Mouse (Mus musculus) heart, adult 18-20 months (tissue): ENCODE results near the gene Tgfb3. TPM values are rescaled to one million over a fixed set of nuclear protein-coding genes. Genes with fewer than 3 reads are reported as not detected.

Experiments used
- DNase-seq, 2 experiments: peaks; one replicate each; pipeline ENCODE4 v3.0.0; 2021 to 2022; ENCODE audit warnings: mixed read lengths in 1 of 2
- total RNA-seq, 2 experiments: library from RNA; stranded (reverse); gene quantifications; 2 replicates each; pipeline ENCODE4 v1.2.3; 2021

The Tgfb3 gene
- total RNA-seq, 2 experiments from 2014 or later: 13.1 to 13.5 TPM

- no peak for DNase-seq
Observed at GRCm38 (mm10) chr12:86030932-86031331, 47.9 kb downstream of the Tgfb3 start.

- DNase-seq: no peak
Observed at GRCm38 (mm10) chr12:86027747-86028146, 51.1 kb downstream of the Tgfb3 start.

DNA sequence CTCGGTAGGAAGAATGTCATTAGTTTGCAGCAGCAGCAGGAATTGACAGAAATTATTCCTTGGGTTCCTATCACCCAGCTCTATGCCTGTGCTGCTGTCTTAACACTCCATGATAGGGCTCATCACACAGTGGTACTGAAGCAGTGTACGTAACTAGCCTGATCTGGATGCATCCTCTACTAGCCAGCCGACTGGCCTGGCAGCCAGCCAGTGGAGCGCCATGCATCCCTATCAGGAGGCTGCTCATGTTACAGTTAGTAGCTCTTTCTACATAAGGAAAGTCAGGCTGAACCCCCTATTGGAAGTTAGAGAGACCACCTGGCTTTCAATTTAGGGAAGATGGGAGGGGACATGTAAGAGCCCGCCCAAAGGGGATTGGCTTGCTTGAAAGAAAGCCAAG, 51.8 kb downstream of the Tgfb3 start:
- DNase-seq: no peak

- no peak for DNase-seq
Observed at GRCm38 (mm10) chr12:86025480-86025879, 53.4 kb downstream of the Tgfb3 start.

DNA sequence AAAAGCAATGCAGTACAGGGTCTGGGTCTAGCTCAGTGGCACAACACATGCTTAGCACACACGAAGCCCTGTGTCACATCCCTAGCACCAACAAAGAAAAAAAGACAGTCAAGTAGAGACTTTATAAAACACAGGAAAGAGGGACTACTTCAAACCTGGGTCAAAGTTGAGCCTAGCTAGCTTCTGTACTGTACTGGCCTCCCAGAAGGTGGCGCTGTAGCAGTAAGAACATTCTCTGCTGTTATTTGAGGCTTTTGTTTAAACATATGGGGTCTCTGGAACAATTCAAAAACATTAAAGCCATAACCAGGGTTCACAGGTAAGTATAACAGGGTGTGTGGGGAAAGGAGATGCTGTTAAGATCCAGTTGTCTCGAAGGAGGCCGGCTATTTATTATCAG, 54.4 kb downstream of the Tgfb3 start:
- peak; percentile 11 to 70 for DNase-seq

DNA sequence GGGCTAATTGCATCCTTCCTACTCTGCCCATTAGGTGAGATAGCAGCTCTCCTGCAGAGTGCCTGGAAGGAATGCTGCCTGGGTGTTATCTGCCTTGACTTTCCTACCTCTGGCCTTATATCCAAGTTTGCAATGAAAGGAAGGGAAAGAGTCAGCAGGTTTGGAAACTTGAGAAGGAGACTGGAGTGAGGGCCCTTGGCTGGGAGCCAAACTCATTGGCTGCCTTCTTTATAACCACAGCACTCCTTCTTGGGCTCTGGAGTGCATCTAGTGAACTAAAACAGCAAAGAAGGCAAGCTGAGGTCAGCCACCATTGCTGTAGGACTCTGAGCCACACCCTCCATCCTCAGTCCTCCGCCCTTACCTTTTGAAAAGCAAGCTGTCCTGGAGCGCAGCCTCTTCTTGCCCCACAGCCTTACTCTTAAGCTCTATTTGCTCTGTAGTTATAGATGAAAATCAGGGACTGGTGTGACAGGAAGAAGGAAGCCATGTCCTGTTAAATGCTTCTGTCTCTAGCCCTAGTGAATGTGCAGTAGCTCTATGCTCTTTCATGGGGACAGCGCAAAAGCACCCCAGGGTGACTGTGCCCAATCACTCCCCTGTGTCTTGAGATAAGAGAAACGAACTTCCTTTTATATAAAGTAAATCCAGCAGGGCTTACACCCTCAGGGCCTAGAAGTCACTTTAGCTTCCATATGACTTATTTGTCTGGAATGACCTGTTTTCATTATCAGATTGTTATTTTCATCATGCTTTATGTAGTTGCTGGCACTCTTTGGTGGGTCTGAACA, 55.6 kb downstream of the Tgfb3 start:
- DNase-seq: no peak

DNA sequence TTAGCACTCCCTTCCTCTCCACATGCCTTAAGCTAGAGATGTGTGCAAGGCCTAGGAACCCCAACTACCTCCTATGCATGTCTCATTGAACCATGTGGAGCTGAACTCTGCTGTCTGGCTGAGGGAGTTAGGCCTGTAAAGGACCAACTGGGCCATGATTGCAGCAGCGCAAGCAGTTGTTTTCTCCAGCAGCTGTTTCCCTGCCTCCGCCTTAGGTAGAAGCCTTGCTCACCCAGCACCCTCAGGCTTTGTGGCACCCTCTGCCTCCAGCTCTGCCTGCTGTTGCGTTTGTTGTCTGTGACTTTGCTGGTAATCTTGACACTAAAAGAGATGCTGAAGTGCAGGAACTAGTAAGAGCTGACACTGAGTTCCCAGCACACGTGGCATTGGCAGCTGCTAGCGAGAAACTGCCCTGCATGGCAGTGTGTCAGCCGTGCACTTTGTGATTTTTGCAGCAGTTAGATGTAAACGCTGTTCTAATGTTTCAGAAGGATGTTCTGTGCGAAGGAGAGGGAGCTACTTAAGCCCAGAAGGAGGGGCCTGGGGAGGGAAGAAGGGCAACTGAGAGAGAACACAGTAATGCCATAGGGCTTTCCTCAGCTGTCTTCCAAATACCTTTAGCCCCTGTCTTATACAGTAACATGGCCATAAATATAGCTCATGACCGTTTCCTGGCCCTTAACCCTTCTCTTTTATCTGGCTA, 56.4 kb downstream of the Tgfb3 start:
- no peak for DNase-seq

DNA sequence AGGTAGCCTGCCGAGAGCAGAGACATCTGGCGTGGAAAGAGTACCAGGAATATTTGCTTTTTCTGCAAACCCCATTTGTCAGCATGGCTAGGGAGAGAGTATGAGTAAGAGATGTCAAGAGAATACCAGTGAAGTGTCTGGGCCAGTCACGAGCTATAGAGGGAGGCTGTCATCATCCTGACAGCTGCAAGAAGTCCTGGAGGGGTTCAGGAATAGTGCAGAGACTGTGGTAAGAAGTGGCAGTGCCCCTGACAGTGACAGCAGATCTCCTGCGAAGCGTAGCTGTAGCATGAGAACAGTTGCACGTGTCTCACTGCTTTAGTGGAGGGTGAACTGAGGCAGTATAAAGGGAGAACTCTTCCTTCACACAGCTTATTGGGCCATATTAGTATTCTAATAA, 57.3 kb downstream of the Tgfb3 start:
- DNase-seq: no peak

DNA sequence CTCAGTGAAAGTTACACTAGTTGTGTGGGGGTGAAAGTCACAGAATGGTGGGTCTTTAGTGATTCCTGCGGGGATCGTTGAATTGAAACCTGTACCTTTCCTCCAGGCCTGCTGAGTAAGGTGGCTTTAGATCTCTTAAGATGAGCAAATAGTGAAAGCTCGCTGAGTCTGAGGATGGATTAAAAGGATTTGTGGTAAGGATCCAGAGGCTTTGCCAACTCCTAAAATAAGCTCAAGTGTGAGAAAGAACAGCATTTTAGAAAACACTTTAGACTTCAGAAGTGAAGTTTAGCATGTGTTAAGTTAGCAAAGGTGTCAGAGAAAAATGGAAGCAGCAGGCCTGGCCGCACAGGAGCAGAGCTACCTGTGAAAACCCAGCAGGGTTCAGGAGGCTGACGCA, 61.5 kb downstream of the Tgfb3 start:
- DNase-seq: no peak

GRCm38 (mm10) chr12:86015114-86015513, 63.7 kb downstream of the Tgfb3 start:
- DNase-seq: no peak

GRCm38 (mm10) chr12:86014621-86015020, 64.2 kb downstream of the Tgfb3 start:
- no peak for DNase-seq

DNA sequence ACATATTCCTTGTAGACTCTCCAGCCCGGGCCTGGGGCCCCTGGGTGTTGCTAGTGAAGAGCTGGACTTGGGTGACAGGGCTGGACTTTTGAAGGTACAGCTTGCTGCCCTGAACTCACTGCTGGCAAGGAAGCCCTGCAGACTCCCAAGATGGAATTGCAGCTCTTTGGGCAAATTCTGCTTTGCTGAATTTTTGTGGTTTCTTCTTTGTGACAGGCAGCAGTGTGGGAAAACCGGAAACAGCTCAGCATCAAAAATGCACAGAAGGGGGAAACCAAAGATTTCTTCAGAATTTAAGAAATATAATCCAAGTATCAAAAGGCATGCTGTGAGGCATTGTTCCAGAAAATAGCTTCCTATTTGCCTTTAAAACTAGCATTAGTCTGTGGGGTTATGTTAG, 64.7 kb downstream of the Tgfb3 start:
- no peak for DNase-seq

DNA sequence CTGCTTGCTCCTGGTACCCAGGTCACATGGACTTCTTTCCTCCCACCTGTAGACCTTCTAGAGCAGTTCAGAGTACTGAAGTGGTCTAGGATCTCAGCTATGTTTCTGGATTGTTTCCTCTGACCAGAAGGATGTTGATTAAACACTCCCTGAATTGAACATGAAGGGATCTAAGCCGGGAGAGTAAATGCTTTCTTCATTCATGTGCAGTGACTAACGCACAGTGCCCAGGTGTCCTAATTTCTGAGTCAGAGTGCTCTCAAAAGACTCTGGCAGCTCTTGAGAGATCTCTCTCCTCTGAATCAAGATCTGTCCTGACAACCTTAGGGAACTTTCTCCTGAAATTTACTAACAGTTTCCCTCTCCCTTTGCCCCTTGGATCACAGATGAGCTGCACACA, 66.6 kb downstream of the Tgfb3 start:
- DNase-seq: no peak

DNA sequence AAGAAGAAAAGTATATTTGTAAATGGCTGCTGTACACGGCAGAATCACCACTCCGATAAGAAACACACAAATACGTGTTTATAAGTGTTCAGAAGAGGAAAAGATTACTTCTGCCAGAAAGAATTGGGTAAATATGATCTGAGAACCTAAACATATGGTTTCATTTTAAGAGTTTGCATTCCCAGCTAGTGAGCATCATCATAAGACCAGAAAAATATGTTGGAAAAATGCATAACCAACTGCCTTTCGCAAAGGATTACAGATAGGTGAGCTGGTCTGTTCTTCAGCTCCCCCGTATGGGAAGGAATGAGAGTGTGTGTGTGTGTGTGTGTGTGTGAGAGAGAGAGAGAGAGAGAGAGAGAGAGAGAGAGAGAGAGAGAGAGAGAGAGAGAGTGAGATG, 68.2 kb downstream of the Tgfb3 start:
- no peak for DNase-seq

DNA sequence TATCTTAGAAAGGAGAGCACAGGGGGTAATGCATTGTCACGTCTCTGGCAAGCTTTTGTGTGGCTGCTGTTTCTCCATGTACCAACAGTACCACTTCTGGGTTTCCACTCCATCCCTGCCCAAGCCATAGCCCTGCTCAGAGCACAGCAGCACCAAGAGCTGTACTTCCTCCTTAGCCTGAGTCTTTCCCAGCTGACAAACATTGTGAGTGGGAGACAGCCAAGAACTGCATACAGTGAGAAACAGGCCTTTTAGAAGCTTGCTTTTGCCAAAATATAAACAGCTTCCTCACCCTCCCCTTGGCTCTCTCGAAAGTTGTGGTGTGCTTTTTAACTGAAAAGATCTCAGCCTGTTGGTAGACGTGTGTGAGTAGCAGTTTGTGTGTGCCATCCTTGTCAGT, 71.5 kb downstream of the Tgfb3 start:
- DNase-seq: peak; percentile 17 to 18

Other genes starting within 250 kb of the Tgfb3 start
- 10 to 100 TPM; 21.5 to 23.9 TPM for gene Ift43, start 3.5 kb upstream of the Tgfb3 start, total RNA-seq
- 10 to 100 TPM; 11.8 to 13.3 TPM for gene Gpatch2l, start 162.8 kb upstream of the Tgfb3 start, total RNA-seq